Mouse (Mus musculus) neural tube, embryonic 10.5 days (tissue): ENCODE data around the gene Setd7.

Source experiments
- DNase-seq: peaks from one replicate; pipeline ENCODE4 v3.0.0-alpha.2; 2017; ENCODE audit warnings: low spot score; ENCODE audit errors: extremely low spot score

The Setd7 gene

GRCm38 (mm10) chr3:51475706-51476105 lies 85.0 kb downstream of the Setd7 start:
- no peak for DNase-seq

- no peak for DNase-seq
These were observed 92.1 kb downstream of the Setd7 start for GRCm38 (mm10) chr3:51468530-51468929.
